Mouse (Mus musculus) hindbrain, embryonic 11.5 days (tissue): ENCODE results near the gene Cadps. TPM values are rescaled to one million over a fixed set of nuclear protein-coding genes. Genes with fewer than 3 reads are reported as not detected.

Source experiments
- ATAC-seq: fragments of 200-750 bp; cut with Nextera tagmentation; 2 replicates; pipeline ENCODE4 v1.8.0; 2017; ENCODE audit warnings: mild to moderate bottlenecking, moderate TSS enrichment, moderate library complexity; ENCODE audit not compliant: low FRiP score
- DNase-seq: peaks from one replicate; pipeline ENCODE4 v3.0.0-alpha.2; 2015; ENCODE audit warnings: low spot score
- H3K27ac ChIP-seq: fragments of 300-500 bp; sonication (generic); 2 replicates; pipeline ENCODE4 v1.5.1; 2014; ENCODE audit warnings: mild to moderate bottlenecking, low read depth, low read length
- H3K27me3 ChIP-seq: fragments of 300-500 bp; sonication (generic); 2 replicates; pipeline ENCODE4 v1.6.1; 2014; ENCODE audit warnings: mild to moderate bottlenecking, low read length, moderate library complexity, mixed read lengths; ENCODE audit not compliant: control insufficient read depth, insufficient read depth
- H3K36me3 ChIP-seq: fragments of 300-500 bp; sonication (generic); 2 replicates; pipeline ENCODE4 v1.6.1; 2014; ENCODE audit warnings: mild to moderate bottlenecking, low read length, moderate library complexity, mixed read lengths; ENCODE audit not compliant: control insufficient read depth, insufficient read depth
- H3K4me1 ChIP-seq: fragments of 300-500 bp; sonication (generic); replicated peaks from 2 replicates; pipeline ENCODE4 v1.6.1; 2014; ENCODE audit warnings: low read length, mixed read lengths; ENCODE audit not compliant: control insufficient read depth, insufficient read depth
- H3K4me2 ChIP-seq: fragments of 300-500 bp; sonication (generic); replicated peaks from 2 replicates; pipeline ENCODE4 v1.6.1; 2014; ENCODE audit warnings: mild to moderate bottlenecking, low read depth, low read length
- H3K4me3 ChIP-seq: fragments of 300-500 bp; sonication (generic); 2 replicates; pipeline ENCODE4 v1.5.1; 2014; ENCODE audit warnings: low read depth, low read length
- H3K9ac ChIP-seq: fragments of 300-500 bp; sonication (generic); 2 replicates; pipeline ENCODE4 v1.6.1; 2014; ENCODE audit warnings: low read depth, low read length
- H3K9me3 ChIP-seq: fragments of 300-500 bp; sonication (generic); 2 replicates; pipeline ENCODE4 v1.6.1; 2016; ENCODE audit warnings: low read length; ENCODE audit not compliant: control insufficient read depth
- WGBS: fragments of 180-500 bp; shearing (Covaris S2); extraction: QIAGEN DNeasy Blood & Tissue Kit; methylation state at CpG from one replicate; pipeline ENCODE4 v1.1.7; 2014; 5-methylcytosine and 5-hydroxymethylcytosine counted together
- polyA plus RNA-seq: library from polyadenylated mRNA; unstranded; fragments of >200 nt; fragmentation: Nextera tagmentation; extraction: Ambion mirVana; gene quantifications from 2 replicates; pipeline ENCODE4 v1.2.1, GENCODE M21; 2014

Gene Cadps
- polyA plus RNA-seq, 1 experiment from 2014 or later = 24.3 TPM

DNA sequence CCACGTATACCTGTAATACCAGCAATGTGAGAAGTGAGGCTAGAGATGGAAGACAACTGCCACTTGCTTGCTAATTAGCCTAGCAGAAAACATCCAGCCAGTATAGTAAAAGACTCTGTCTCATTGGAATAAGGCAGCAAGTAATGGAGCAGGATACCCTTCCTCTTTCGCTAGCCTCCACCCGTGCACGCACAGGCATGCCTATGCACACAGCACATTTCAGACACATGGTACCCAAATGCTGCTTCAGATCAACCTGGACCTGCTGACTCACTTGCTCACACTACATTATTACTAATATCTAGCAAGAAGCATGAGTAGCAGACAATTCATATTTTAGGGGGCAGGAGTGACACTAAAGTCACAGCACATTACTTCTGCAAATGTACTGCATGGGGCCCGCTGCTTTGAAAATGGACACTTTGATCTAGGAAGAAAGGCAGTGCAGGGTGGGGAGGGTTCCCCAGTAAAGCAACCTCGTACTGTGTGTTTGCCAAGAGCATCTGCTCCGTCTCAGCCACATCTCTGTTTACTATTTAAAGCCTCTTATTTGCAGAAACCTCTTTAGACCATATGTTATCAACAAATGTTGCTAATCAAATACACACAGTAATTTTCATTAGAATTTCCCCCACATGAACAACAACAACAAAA is 263.8 kb downstream of the Cadps start:
- H3K9me3 ChIP-seq = no peaks in the 10 kb centered on the region
- no peaks in the 10 kb centered on the region for H3K36me3 ChIP-seq
- no peak overlapping the region for H3K4me2 ChIP-seq
- H3K4me1 ChIP-seq = no peaks in the 10 kb centered on the region
- ATAC-seq = 0 out of 2 replicates have a peak, but pooled peaks have one; percentile 22
- DNase-seq = no peak
- WGBS = 81% methylated on average over 7 of the region's 7 CpGs
- no peaks in the 10 kb centered on the region for H3K27me3 ChIP-seq
- no peak overlapping the region for H3K4me3 ChIP-seq
- no peak overlapping the region for H3K9ac ChIP-seq
- no peak overlapping the region; the same call in 1 of the 2 replicates for H3K27ac ChIP-seq

DNA sequence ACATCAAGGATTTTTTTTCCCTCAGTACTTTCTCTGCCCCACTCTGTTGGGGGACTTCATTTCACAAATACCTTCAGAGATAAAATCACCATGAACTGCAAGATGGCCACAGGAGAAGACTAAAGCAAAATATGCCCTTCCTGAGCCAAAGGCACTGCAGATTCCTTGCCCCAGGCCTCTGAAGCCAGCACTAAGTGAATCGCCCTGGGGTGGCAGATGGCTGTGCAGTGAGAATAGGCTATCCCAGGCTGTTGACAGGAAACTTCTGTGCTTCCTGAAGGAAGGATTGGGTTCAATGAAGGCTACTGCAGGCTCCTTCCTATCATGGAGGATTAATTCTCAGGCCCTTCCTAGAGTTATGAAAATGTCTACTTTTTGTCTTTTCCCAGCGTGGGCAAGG is 268.4 kb downstream of the Cadps start:
- Histone ChIP-seq H3K9me3 (no peaks in the 10 kb centered on the region), H3K4me1 (no peaks in the 10 kb centered on the region), H3K27me3 (no peaks in the 10 kb centered on the region), H3K9ac (no peak overlapping the region), H3K27ac (no peak overlapping the region), H3K4me3 (no peak overlapping the region), H3K36me3 (no peaks in the 10 kb centered on the region), H3K4me2 (no peak overlapping the region)
- no peak for DNase-seq
- WGBS = 79% methylated on average over 2 of the region's 2 CpGs
- no peak for ATAC-seq

DNA sequence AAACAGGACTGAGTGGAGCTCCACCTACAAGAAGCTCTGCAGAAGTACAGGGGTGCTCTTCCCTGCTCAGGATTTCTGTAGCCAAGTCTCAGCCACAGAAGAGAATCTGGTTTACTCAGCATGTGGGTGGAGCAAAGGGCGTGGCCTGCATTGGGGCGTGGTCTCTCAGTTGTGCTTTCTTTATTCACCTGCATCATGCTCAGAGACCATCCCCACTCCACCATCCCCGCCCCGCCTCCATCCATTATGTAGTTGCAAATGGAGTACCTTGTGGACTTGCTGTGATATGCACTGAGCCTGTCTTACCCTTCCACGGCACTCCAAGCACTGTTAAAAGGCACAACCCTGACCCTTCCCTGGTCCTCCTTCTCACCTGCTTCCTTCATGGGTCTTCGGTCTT is 271.5 kb downstream of the Cadps start:
- H3K27ac ChIP-seq = no peak overlapping the region
- no peak overlapping the region for H3K4me3 ChIP-seq
- no peak overlapping the region for H3K9ac ChIP-seq
- DNase-seq (no peak), ATAC-seq (no peak)
- no peaks in the 10 kb centered on the region for H3K9me3 ChIP-seq
- no peaks in the 10 kb centered on the region for H3K36me3 ChIP-seq
- no peaks in the 10 kb centered on the region for H3K27me3 ChIP-seq
- WGBS = 41% methylated on average over 6 of the region's 6 CpGs
- H3K4me1 ChIP-seq = no peaks in the 10 kb centered on the region
- H3K4me2 ChIP-seq = no peak overlapping the region

DNA sequence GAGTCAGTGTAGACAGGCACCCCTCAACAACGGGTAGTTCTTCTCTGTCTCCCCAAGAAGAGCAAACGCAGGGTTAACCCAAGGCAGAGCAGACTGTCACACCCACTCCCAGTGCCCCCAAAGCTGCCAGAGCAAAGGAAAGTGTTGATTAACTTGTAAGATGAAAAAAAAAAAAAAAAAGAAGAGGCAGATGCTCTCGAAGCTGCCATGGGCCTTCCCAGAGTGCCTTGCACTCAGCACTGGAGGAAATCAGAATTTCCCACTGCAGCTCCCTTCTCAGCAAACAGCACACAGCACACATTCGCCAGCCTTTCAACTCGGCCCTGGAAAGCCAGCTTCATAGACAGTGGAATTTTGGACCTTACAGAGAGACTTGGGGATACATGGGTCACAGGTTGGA is 271.9 kb downstream of the Cadps start:
- H3K4me2 ChIP-seq = no peak overlapping the region
- no peak overlapping the region for H3K4me3 ChIP-seq
- H3K9ac ChIP-seq = no peak overlapping the region
- ATAC-seq (no peak), DNase-seq (no peak)
- 49% methylated on average over 5 of the region's 5 CpGs for WGBS
- H3K27me3 ChIP-seq = no peaks in the 10 kb centered on the region
- no peaks in the 10 kb centered on the region for H3K4me1 ChIP-seq
- no peak overlapping the region for H3K27ac ChIP-seq
- H3K36me3 ChIP-seq = no peaks in the 10 kb centered on the region
- H3K9me3 ChIP-seq = no peaks in the 10 kb centered on the region

GRCm38 (mm10) chr14:12549290-12549689 is 273.6 kb downstream of the Cadps start:
- Histone ChIP-seq H3K9me3 (no peaks in the 10 kb centered on the region), H3K9ac (no peak overlapping the region), H3K4me3 (no peak overlapping the region), H3K4me1 (no peaks in the 10 kb centered on the region), H3K36me3 (no peaks in the 10 kb centered on the region), H3K27ac (no peak overlapping the region), H3K4me2 (no peak overlapping the region), H3K27me3 (no peaks in the 10 kb centered on the region)
- ATAC-seq = no peak
- DNase-seq = no peak

DNA sequence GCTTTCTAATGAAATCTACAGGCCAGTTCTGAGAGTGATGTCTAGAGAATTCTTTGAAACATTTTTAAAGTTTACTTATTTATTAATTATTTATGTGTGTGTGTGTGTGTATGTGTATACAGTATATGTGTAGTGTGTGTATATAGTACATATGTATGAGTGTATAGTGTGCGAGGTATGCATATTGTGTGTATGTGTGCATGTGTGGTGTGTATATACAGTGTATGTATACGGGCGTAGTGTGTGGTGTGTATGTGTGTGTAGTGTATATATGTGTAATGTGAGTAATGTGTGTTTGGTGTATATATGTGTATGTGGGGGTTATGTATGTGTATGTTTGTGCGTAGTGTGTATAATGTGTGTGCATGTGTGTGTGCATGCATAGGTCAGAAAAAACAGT is 275.4 kb downstream of the Cadps start:
- DNase-seq (no peak), ATAC-seq (no peak)
- no peak overlapping the region for H3K27ac ChIP-seq
- no peaks in the 10 kb centered on the region for H3K4me1 ChIP-seq
- H3K4me2 ChIP-seq = no peak overlapping the region
- H3K36me3 ChIP-seq = no peaks in the 10 kb centered on the region
- no peaks in the 10 kb centered on the region for H3K27me3 ChIP-seq
- H3K4me3 ChIP-seq = no peak overlapping the region
- H3K9ac ChIP-seq = no peak overlapping the region
- H3K9me3 ChIP-seq = no peaks in the 10 kb centered on the region
- WGBS = over 99% methylated on average over 4 of the region's 4 CpGs

- DNase-seq = no peak
Observed at GRCm38 (mm10) chr14:12541733-12542132, 281.1 kb downstream of the Cadps start.

DNA sequence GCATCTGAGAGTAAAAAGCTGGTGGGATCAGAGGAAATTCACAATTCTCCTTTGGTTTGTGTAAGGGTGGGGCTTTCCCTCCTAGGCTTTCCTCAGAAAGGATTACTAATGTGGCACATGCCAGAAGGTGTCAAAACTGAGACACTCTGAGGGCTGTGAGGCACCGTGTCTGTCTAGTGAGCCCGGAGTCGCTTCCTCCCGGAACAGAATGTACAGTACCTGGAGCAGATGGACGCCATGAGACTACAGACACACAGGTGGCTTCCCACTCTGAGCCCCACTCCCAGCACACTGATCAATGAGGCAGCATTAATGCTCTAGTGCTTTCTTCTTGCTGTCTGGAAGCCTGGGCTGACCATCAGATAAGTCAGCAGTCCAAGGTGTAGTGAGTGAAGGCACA is 283.8 kb downstream of the Cadps start:
- ATAC-seq (no peak), DNase-seq (no peak)
- H3K36me3 ChIP-seq = no peaks in the 10 kb centered on the region
- no peak overlapping the region for H3K4me3 ChIP-seq
- H3K27ac ChIP-seq = no peak overlapping the region
- H3K4me1 ChIP-seq = no peaks in the 10 kb centered on the region
- no peaks in the 10 kb centered on the region for H3K27me3 ChIP-seq
- no peak overlapping the region for H3K9ac ChIP-seq
- H3K4me2 ChIP-seq = no peak overlapping the region
- no peaks in the 10 kb centered on the region for H3K9me3 ChIP-seq
- 83% methylated on average over 5 of the region's 5 CpGs for WGBS

More at GRCm38 (mm10) chr14:12541733-12542132, 281.1 kb downstream of the Cadps start:
- H3K9me3 ChIP-seq = no peaks in the 10 kb centered on the region
- no peaks in the 10 kb centered on the region for H3K4me1 ChIP-seq
- H3K27me3 ChIP-seq = no peaks in the 10 kb centered on the region
- H3K27ac ChIP-seq = no peak overlapping the region
- 47% methylated on average over 2 of the region's 2 CpGs for WGBS
- H3K9ac ChIP-seq = no peak overlapping the region
- ATAC-seq = no peak
- H3K36me3 ChIP-seq = no peaks in the 10 kb centered on the region
- H3K4me2 ChIP-seq = no peak overlapping the region
- no peak overlapping the region for H3K4me3 ChIP-seq

DNA sequence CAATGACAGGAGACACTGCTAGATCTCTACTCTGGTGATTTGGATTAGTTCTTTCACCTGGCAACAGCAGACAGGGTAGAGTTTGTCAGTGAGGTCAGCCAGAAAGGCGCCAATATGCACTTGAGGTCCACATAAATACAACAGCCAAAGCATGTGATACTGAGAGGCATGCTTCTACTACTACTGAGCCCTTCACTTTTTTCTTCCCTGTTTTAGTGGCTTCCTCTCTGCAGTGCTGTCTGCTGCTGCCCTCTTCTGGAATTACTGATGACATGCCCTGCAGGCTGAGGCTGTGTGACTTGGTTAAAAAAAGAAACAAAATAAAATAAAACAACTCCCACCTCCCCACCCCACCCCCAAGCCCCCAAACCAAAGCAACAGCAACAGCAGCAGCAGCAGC is 291.8 kb downstream of the Cadps start:
- Histone ChIP-seq H3K4me1 (0 out of 2 replicates have a peak, but pooled peaks cover 2% of the 10 kb centered on the region), H3K27ac (no peak overlapping the region), H3K4me3 (no peak overlapping the region), H3K9ac (no peak overlapping the region), H3K27me3 (no peaks in the 10 kb centered on the region), H3K4me2 (no peak overlapping the region), H3K36me3 (no peaks in the 10 kb centered on the region), H3K9me3 (no peaks in the 10 kb centered on the region)
- 32% methylated on average over 1 of the region's 1 CpGs for WGBS
- DNase-seq = peak; percentile 42
- peak; percentile 52; the same call in 1 of the 2 replicates for ATAC-seq
